Mouse (Mus musculus) limb, embryonic 11.5 days (tissue): ENCODE measurements at regions not wholly inside any gene's neighbourhood (a gene's known extent, or its start where the extent isn't known, plus 50 kb on each side); places are given as distances from the start of the nearest gene placed in this dataset.

Experiments
- ATAC-seq: fragments of 200-750 bp; cut with Nextera tagmentation; 2 replicates; pipeline ENCODE4 v1.8.0; 2017; ENCODE audit warnings: low read depth; ENCODE audit not compliant: insufficient number of reproducible peaks, low FRiP score, low TSS enrichment
- DNase-seq: peaks from one replicate; pipeline ENCODE4 v3.0.0-alpha.2; 2015; ENCODE audit warnings: low spot score
- H3K27ac ChIP-seq: fragments of 300-500 bp; sonication (generic); replicated peaks from 2 replicates; pipeline ENCODE4 v1.5.1; 2014; ENCODE audit warnings: low read depth, mild to moderate bottlenecking, low read length
- H3K27me3 ChIP-seq: fragments of 300-500 bp; sonication (generic); 2 replicates; pipeline ENCODE4 v1.6.1; 2014; ENCODE audit warnings: mild to moderate bottlenecking, low read length, mixed read lengths; ENCODE audit not compliant: control insufficient read depth, insufficient read depth
- H3K36me3 ChIP-seq: fragments of 300-500 bp; sonication (generic); 2 replicates; pipeline ENCODE4 v1.6.1; 2014; ENCODE audit warnings: mild to moderate bottlenecking, low read length, moderate library complexity, mixed read lengths; ENCODE audit not compliant: control insufficient read depth, insufficient read depth
- H3K4me1 ChIP-seq: fragments of 300-500 bp; sonication (generic); 2 replicates; pipeline ENCODE4 v1.6.1; 2014; ENCODE audit warnings: low read length, mixed read lengths; ENCODE audit not compliant: control insufficient read depth, insufficient read depth
- H3K4me2 ChIP-seq: fragments of 300-500 bp; sonication (generic); 2 replicates; pipeline ENCODE4 v1.6.1; 2014; ENCODE audit warnings: low read depth, mild to moderate bottlenecking, moderate library complexity; ENCODE audit not compliant: severe bottlenecking
- H3K4me3 ChIP-seq: fragments of 300-500 bp; sonication (generic); 2 replicates; pipeline ENCODE4 v1.5.1; 2014; ENCODE audit warnings: low read depth, low read length
- H3K9ac ChIP-seq: fragments of 300-500 bp; sonication (generic); 2 replicates; pipeline ENCODE4 v1.6.1; 2014; ENCODE audit warnings: mild to moderate bottlenecking, low read length
- H3K9me3 ChIP-seq: fragments of 300-500 bp; sonication (generic); 2 replicates; pipeline ENCODE4 v1.6.1; 2016; ENCODE audit warnings: low read length; ENCODE audit not compliant: control insufficient read depth
- WGBS: fragments of 180-500 bp; shearing (Covaris S2); extraction: QIAGEN DNeasy Blood & Tissue Kit; methylation state at CpG from one replicate; pipeline ENCODE4 v1.1.7; 2014; 5-methylcytosine and 5-hydroxymethylcytosine counted together

DNA sequence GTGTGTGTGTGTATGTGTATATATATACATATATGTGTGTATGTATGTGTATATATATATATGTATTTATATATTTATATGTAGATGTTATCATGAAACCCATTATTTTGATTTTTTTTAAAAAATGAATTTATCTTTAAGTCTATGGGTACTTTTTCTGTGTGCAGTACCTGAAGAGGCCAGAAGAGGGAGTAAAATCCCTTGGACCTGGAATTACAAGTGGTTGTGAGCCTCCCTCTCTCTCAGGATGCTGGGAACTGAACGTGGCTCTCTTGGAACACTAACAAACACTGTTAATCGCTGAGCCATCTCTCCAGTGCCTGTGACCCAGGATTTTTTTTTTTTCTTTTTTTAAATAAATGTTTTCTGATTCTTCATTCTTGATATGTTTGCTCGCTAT lies 58.6 kb upstream of the 4931429L15Rik start:
- Histone ChIP-seq H3K4me1 (peaks cover 15% of the 10 kb centered on the region), H3K9ac (no peak overlapping the region), H3K27me3 (no peaks in the 10 kb centered on the region), H3K9me3 (no peaks in the 10 kb centered on the region), H3K27ac (no peak overlapping the region), H3K36me3 (no peaks in the 10 kb centered on the region), H3K4me3 (no peak overlapping the region), H3K4me2 (no peak overlapping the region)
- DNase-seq, result no peak
- WGBS, result 81% methylated on average over 3 of the region's 3 CpGs
- no peak for ATAC-seq
